Mouse (Mus musculus): ENCODE measurements around the gene Troap. TPM values are rescaled to one million over a fixed set of nuclear protein-coding genes. Genes with fewer than 3 reads are reported as not detected.

Troap gene
- total RNA-seq, 2 experiments from 2014 or later: 0.36 to 0.64 TPM

DNA sequence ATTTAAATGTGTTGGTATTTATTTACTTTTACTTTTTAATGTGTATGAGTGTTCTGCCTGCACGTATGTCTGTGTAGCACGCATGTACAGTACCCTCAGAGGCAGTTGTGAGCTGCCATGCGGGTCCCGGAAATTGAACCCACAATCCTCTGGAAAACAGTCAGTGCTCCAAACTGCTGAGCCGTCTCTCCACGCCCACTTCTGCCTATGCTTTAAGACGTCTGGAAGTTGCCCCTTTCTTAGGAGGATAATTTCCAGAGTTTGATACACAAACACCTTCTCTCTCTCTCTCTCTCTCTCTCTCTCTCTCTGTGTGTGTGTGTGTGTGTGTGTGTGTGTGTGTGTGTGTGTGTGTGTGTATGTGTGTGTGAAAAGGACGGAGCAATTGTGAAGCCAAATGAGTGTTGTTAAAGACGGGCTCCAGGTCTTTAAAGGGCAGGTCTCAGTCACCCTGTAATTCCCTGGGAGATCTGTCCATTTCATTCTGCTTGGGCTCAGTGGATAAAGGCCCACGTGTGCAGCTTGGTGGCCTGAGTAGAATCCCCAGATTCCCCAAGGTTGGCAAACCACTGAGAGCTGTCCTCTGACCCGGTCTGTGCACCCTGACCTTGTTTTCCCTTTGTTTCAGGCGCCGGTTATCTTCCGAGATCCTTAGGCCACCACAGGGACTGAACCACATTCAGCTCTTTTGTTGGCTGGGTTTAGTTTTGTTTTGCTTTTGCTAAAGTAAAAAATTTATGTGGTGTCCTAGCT is 40.1 kb downstream of the Troap start:
- no peak for TF ChIP-seq CTCF (conservative IDR thresholded peaks at IDR 0.05)
- DNase-seq (ENCODE audit: low spot score in 2 of 2): no peak
- no peak overlapping the region for H3K4me3 ChIP-seq
- no peak overlapping the region for H3K27ac ChIP-seq

- TF ChIP-seq CTCF (conservative IDR thresholded peaks at IDR 0.05): no peak
- DNase-seq (ENCODE audit: low spot score in 2 of 2): no peak
- Histone ChIP-seq H3K4me3 (no peak overlapping the region), H3K27ac (no peak overlapping the region)
Observed at GRCm38 (mm10) chr15:99115065-99115423, 40.7 kb downstream of the Troap start.

GRCm38 (mm10) chr15:99116539-99116938 is 42.2 kb downstream of the Troap start:
- DNase-seq (ENCODE audit: low spot score in 2 of 2): no peak
- TF ChIP-seq CTCF (conservative IDR thresholded peaks at IDR 0.05): no peak
- no peak overlapping the region for H3K27ac ChIP-seq
- no peak overlapping the region for H3K4me3 ChIP-seq

DNA sequence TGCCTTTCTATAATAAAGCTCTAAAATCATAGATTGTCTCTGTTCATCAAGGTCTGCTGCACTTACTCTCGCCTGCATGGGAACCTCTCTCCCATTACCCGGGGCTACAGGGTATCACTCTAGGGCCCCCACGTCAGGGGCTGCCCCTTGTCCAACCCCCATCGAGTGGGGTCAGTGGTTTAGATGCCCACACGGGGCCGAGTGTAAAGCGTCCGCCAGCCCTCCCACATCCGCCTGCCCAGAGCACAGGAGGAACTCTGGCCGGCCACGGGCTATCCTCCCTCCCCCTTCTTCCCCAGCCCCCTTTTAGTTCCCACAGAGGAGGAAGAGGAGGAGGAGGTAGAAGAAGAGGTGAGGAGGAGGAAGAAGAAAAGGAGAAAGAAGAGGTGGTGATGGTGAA is 46.4 kb downstream of the Troap start:
- H3K4me3 ChIP-seq: no peak overlapping the region
- H3K27ac ChIP-seq: no peak overlapping the region
- TF ChIP-seq CTCF (conservative IDR thresholded peaks at IDR 0.05): no peak
- DNase-seq (ENCODE audit: low spot score in 2 of 2): no peak

DNA sequence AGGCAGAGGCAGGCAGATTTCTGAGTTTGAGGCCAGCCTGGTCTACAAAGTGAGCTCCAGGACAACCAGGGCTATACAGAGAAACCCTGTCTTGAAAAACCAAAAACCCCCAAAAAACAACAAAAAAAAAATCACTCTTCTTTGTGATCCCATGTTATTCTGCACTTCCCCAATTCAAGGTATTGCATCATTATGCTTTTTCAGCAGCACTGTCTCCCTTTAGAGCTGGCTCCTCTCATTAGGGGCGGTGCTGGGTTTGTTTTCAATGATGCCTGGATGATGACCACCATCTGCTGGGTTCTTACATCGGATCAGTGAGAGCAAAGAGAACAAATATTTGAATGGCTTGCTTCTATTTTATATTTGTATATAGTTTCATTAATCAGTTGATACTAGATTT is 48.3 kb downstream of the Troap start:
- DNase-seq (ENCODE audit: low spot score in 2 of 2): no peak
- no peak overlapping the region for H3K27ac ChIP-seq
- TF ChIP-seq CTCF (conservative IDR thresholded peaks at IDR 0.05): no peak
- H3K4me3 ChIP-seq: no peak overlapping the region

DNA sequence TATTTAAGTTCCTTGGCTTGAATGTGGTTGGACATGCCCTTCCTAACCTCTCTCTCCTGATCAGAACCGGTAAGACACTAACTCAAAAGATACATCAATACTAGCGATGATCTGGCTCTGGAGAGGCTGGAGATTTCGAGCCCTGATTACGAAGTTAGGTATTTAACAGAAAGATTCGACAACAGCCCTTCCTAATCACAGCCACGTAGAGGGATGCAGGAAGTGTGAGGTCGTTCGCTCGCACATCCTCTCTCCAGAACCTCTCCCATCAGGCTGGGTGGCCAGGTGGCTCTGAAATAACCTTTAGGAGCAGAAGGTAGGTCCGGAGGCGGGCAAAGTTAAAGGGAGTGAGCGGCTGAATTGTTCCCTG is 51.3 kb downstream of the Troap start, which contains the start of gene Spats2:
Gene Spats2 (plus strand): TSS at position 206 of the 370 bp plus-strand sequence.
- no peak for DNase-seq (ENCODE audit: low spot score in 2 of 2)
- Histone ChIP-seq H3K27ac (peak within 1 kb of the TSS; percentile 89), H3K4me3 (peak within 1 kb of the TSS; percentile 78)
- TF ChIP-seq CTCF (conservative IDR thresholded peaks at IDR 0.05): no peak

GRCm38 (mm10) chr15:99126081-99126815 is 51.9 kb downstream of the Troap start:
- DNase-seq (ENCODE audit: low spot score in 2 of 2): peak; percentile 84 to 88

GRCm38 (mm10) chr15:99126816-99127365 is 52.5 kb downstream of the Troap start:
- H3K27ac ChIP-seq: peak overlapping the region; percentile 89
- peak in 1 of 2 experiments; percentile 3 for DNase-seq (ENCODE audit: low spot score in 2 of 2)

More at GRCm38 (mm10) chr15:99126081-99126815, 51.9 kb downstream of the Troap start:
- Histone ChIP-seq H3K27ac (peak overlapping the region; percentile 89), H3K4me3 (peak overlapping the region; percentile 78)
- TF ChIP-seq CTCF (conservative IDR thresholded peaks at IDR 0.05): no peak; the same call in 1 of the 2 replicates

GRCm38 (mm10) chr15:99127851-99128522 is 53.6 kb downstream of the Troap start:
- DNase-seq (ENCODE audit: low spot score in 2 of 2): no peak
- Histone ChIP-seq H3K4me3 (peak overlapping the region; percentile 78), H3K27ac (no peak overlapping the region)
- no peak for TF ChIP-seq CTCF (conservative IDR thresholded peaks at IDR 0.05)

More at GRCm38 (mm10) chr15:99126816-99127365, 52.5 kb downstream of the Troap start:
- peak overlapping the region; percentile 78 for H3K4me3 ChIP-seq
- no peak for TF ChIP-seq CTCF (conservative IDR thresholded peaks at IDR 0.05)

DNA sequence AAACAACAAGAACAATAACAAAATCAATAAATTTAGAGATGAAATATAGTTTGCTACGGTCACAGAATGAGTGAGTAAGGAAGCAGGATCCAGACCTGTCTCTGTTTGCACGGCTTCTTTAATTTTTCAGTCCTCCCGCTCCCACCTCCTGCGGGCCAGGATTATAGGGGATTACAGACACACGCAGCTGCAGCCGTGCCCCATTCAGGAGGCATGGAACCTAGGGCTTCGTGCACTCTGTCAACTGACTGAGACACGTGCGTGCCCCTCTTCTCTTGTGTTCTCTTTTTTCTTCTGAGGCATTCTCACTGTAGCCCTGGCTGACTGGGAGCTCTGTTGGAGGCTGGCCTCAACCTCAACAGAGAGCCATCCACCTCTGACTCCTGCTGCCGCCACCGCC is 55.1 kb downstream of the Troap start:
- H3K4me3 ChIP-seq: no peak overlapping the region
- no peak for DNase-seq (ENCODE audit: low spot score in 2 of 2)
- TF ChIP-seq CTCF (conservative IDR thresholded peaks at IDR 0.05): no peak

DNA sequence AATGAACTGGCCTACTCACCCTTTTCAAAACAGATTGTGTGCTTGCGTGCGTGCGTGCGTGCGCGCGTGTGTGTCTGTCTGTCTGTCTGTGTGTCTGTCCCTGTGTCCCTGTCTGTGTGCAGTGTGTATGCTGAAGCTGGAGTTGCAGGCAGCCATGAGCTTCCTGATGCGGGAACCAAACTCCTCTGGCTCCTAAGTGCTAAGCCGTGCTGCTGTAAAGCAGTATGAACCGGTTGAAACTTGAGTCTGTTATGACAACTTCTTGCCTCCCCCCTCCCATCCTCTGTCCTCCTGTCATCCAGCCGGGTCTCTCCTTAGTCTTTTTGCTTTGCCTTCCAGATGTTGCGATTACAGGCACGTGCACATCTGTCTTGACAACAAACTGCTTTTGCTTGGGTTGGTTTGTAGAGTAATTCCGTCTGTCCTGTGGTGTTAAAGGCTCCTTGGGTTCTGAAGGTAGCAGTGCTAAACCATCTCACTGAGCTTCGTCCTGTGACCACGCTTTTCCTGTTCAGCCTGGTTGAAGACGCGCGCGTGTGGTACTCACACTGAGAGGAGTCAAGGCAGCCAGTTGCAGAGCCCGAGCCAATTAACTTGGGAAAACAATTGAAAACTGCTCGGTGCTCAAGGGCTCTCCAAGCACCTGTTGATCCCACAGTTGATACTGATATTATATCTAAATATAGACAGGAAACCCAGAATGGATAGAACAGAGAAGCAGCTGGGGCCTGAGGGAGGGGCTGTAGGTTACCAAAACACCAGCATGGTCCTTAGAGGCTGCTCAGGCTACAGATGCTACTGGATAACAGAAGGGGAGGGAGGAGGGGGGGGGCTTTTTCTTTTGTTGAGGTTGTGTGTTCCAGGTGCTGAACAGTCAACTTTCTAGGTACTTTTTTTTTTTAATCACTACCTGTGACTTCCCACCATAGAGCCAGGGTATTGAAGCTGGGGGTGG is 55.9 kb downstream of the Troap start:
- TF ChIP-seq CTCF (conservative IDR thresholded peaks at IDR 0.05): no peak
- no peak overlapping the region for H3K4me3 ChIP-seq
- H3K27ac ChIP-seq: no peak overlapping the region
- no peak for DNase-seq (ENCODE audit: low spot score in 2 of 2)

More for the DNA sequence above, 55.1 kb downstream of the Troap start:
- no peak overlapping the region for H3K27ac ChIP-seq

Small RNA genes within 50 kb of the gene (microRNA-seq; reads per million reads assigned to microRNA genes)
- gene Mir6960: 0 reads per million in 2 experiments

Other genes with a start within 250 kb of the Troap start
- gene Prkag1, start 243.1 kb upstream of the Troap start, total RNA-seq (2021): 10 to 100 TPM; 50.3 to 51.9 TPM
- 100 to 1,000 TPM in 1 of 2 experiments, 10 to 100 TPM in 1; 89.3 to 106 TPM for gene Kmt2d, start 203.4 kb upstream of the Troap start, total RNA-seq (2021)
- 1 to 10 TPM; 8.5 TPM for gene Rhebl1, start 180.0 kb upstream of the Troap start, total RNA-seq (2021)
- gene Dhh, start 176.0 kb upstream of the Troap start, total RNA-seq (2021): under 1 TPM; 0.10 to 0.12 TPM
- gene Lmbr1l, start 156.3 kb upstream of the Troap start, total RNA-seq (2021): 10 to 100 TPM; 17.0 to 20.6 TPM
- gene Tuba1b, start 140.0 kb upstream of the Troap start, total RNA-seq (2021): 100 to 1,000 TPM; 466 to 491 TPM
- not detected for gene Gm49450, start 121.0 kb upstream of the Troap start, total RNA-seq (2021)
- gene Tuba1a, start 120.9 kb upstream of the Troap start, total RNA-seq (2021): 100 to 1,000 TPM; 768 to 781 TPM
- 10 to 100 TPM; 49.6 to 51.1 TPM for gene Tuba1c, start 44.7 kb upstream of the Troap start, total RNA-seq (2021)
- gene Prph, start 19.4 kb upstream of the Troap start, total RNA-seq (2021): under 1 TPM; 0.67 to 0.83 TPM
- not detected for gene C1ql4, start 13.2 kb downstream of the Troap start, total RNA-seq (2021)
- under 1 TPM in 1 of 2 experiments, not detected in 1; 0.31 TPM for gene Dnajc22, start 18.6 kb downstream of the Troap start, total RNA-seq (2021)
- 10 to 100 TPM; 29.2 to 30.9 TPM for gene Spats2, start 51.3 kb downstream of the Troap start, total RNA-seq (2021)
- gene Kcnh3, start 150.3 kb downstream of the Troap start, total RNA-seq (2021): 10 to 100 TPM; 83.5 to 90.4 TPM
- 10 to 100 TPM; 73.7 to 77.4 TPM for gene Mcrs1, start 177.4 kb downstream of the Troap start, total RNA-seq (2021)
- 100 to 1,000 TPM; 114 to 119 TPM for gene Prpf40b, start 220.5 kb downstream of the Troap start, total RNA-seq (2021)
- gene Fam186b, start 221.3 kb downstream of the Troap start, total RNA-seq (2021): 1 to 10 TPM; 1.2 to 1.9 TPM